Mouse (Mus musculus) CH12.LX (cell line): ENCODE measurements at regions not wholly inside any gene's neighbourhood (a gene's known extent, or its start where the extent isn't known, plus 50 kb on each side); places are given as distances from the start of the nearest gene placed in this dataset.

ENCODE experiments used
- DNase-seq: peaks from one replicate; pipeline ENCODE4 v3.0.0-alpha.2; 2013; ENCODE audit errors: extremely low read depth
- H3K27ac ChIP-seq: 2 replicates; pipeline ENCODE4 v1.5.1; 2012; ENCODE audit warnings: low read depth, mild to moderate bottlenecking, control low read depth, moderate library complexity; ENCODE audit not compliant: insufficient read depth
- H3K27me3 ChIP-seq: replicated peaks from 2 replicates; pipeline ENCODE3; 2012; ENCODE audit warnings: inconsistent platforms
- H3K36me3 ChIP-seq, 2 experiments: replicated peaks in 1 of 2; 2 replicates each; pipeline versions ENCODE3 to v1.6.1; 2012; ENCODE audit warnings: inconsistent platforms in 1 of 2, low read length in 1 of 2, mild to moderate bottlenecking in 1 of 2, mixed read lengths in 1 of 2, moderate library complexity in 1 of 2; ENCODE audit not compliant: control insufficient read depth in 1 of 2, insufficient read depth in 1 of 2
- H3K4me1 ChIP-seq, 2 experiments: 2 replicates each; pipeline ENCODE4 v1.6.1; 2012; ENCODE audit warnings: inconsistent platforms in 1 of 2, moderate library complexity in 1 of 2; ENCODE audit not compliant: insufficient read depth in 2 of 2, control insufficient read depth in 1 of 2
- H3K4me2 ChIP-seq: 2 replicates; pipeline ENCODE4 v1.6.1; 2012; ENCODE audit warnings: low read depth, mild to moderate bottlenecking, control low read depth; ENCODE audit not compliant: poor library complexity, insufficient read depth, severe bottlenecking
- H3K4me3 ChIP-seq, 3 experiments: fragments of 150-350 bp in 1 of 3; sonication (generic) in 1 of 3; replicated peaks in 1 of 3; 2 replicates each; pipeline versions ENCODE3 to v1.5.1; 2011 to 2012; ENCODE audit warnings: low read depth in 2 of 3, low read length in 2 of 3, mild to moderate bottlenecking in 2 of 3, moderate library complexity in 2 of 3, control low read depth in 1 of 3, improper control_type of control experiment in 1 of 3, inconsistent platforms in 1 of 3, mixed read lengths in 1 of 3; ENCODE audit not compliant: poor library complexity in 1 of 3
- H3K79me2 ChIP-seq: replicated peaks from 2 replicates; pipeline ENCODE4 v1.6.1; 2012; ENCODE audit warnings: mild to moderate bottlenecking, moderate library complexity; ENCODE audit not compliant: control insufficient read depth, poor library complexity, insufficient read depth, severe bottlenecking; ENCODE audit errors: extremely low read depth
- H3K9ac ChIP-seq: 2 replicates; pipeline ENCODE4 v1.6.1; 2012; ENCODE audit warnings: low read depth, mild to moderate bottlenecking, control low read depth, moderate library complexity; ENCODE audit not compliant: insufficient read depth
- H3K9me3 ChIP-seq: replicated peaks from 2 replicates; pipeline ENCODE3; 2012; ENCODE audit warnings: low read length, inconsistent platforms, mixed read lengths
- CHD1 ChIP-seq: IDR thresholded peaks from 2 replicates; pipeline ENCODE4 v1.6.1; 2012; ENCODE audit warnings: low read depth, low read length, improper control_type of control experiment, inconsistent platforms
- CTCF ChIP-seq, 2 experiments: IDR thresholded peaks in 1 of 2; conservative IDR thresholded peaks in 1 of 2; 2 replicates each; pipeline ENCODE4 v1.5.1; 2011 to 2012; ENCODE audit warnings: low read depth in 2 of 2, low read length in 2 of 2, improper control_type of control experiment in 1 of 2, inconsistent platforms in 1 of 2, mild to moderate bottlenecking in 1 of 2, moderate library complexity in 1 of 2
- EP300 ChIP-seq: IDR thresholded peaks from 2 replicates; pipeline ENCODE4 v1.6.1; 2011; ENCODE audit warnings: low read length, improper control_type of control experiment
- HCFC1 ChIP-seq: IDR thresholded peaks from 2 replicates; pipeline ENCODE4 v1.6.1; 2012; ENCODE audit warnings: low read depth, mild to moderate bottlenecking, inconsistent platforms, low read length, improper control_type of control experiment
- JUN ChIP-seq: IDR thresholded peaks from 2 replicates; pipeline ENCODE4 v1.6.1; 2011; ENCODE audit warnings: low read depth, mild to moderate bottlenecking, low read length, improper control_type of control experiment, moderate library complexity; ENCODE audit not compliant: insufficient read depth
- JUND ChIP-seq: conservative IDR thresholded peaks from 2 replicates; pipeline ENCODE4 v1.6.1; 2011; ENCODE audit warnings: low read depth, low read length, improper control_type of control experiment
- KAT2A ChIP-seq: IDR thresholded peaks from 2 replicates; pipeline ENCODE4 v1.6.1; 2012; ENCODE audit warnings: low read length, improper control_type of control experiment, inconsistent platforms; ENCODE audit not compliant: insufficient replicate concordance
- MAFK ChIP-seq: IDR thresholded peaks from 2 replicates; pipeline ENCODE4 v1.6.1; 2011; ENCODE audit warnings: low read length, improper control_type of control experiment; ENCODE audit not compliant: insufficient replicate concordance
- MAX ChIP-seq: IDR thresholded peaks from 2 replicates; pipeline ENCODE4 v1.6.1; 2011; ENCODE audit warnings: low read length, improper control_type of control experiment
- MAZ ChIP-seq: IDR thresholded peaks from 2 replicates; pipeline ENCODE4 v1.6.1; 2012; ENCODE audit warnings: low read depth, mild to moderate bottlenecking, inconsistent platforms, low read length, improper control_type of control experiment, moderate library complexity
- MEF2A ChIP-seq: IDR thresholded peaks from 2 replicates; pipeline ENCODE4 v1.6.1; 2014; ENCODE audit warnings: low read depth, mild to moderate bottlenecking, inconsistent platforms, low read length, improper control_type of control experiment, borderline replicate concordance
- MYC ChIP-seq: IDR thresholded peaks from 2 replicates; pipeline ENCODE4 v1.6.1; 2011; ENCODE audit warnings: low read depth, mild to moderate bottlenecking, improper control_type of control experiment, low read length
- POLR2AphosphoS2 ChIP-seq: IDR thresholded peaks from 2 replicates; pipeline ENCODE4 v1.6.1; 2011; ENCODE audit warnings: low read depth, low read length, improper control_type of control experiment
- RAD21 ChIP-seq: IDR thresholded peaks from 2 replicates; pipeline ENCODE4 v1.6.1; 2011; ENCODE audit warnings: low read depth, mild to moderate bottlenecking, low read length, improper control_type of control experiment, moderate library complexity
- TCF12 ChIP-seq: IDR thresholded peaks from 2 replicates; pipeline ENCODE4 v1.6.1; 2014; ENCODE audit warnings: low read depth, mild to moderate bottlenecking, inconsistent platforms, low read length, improper control_type of control experiment
- USF1 ChIP-seq: IDR thresholded peaks from 2 replicates; pipeline ENCODE4 v1.6.1; 2014; ENCODE audit warnings: low read depth, mild to moderate bottlenecking, inconsistent platforms, low read length, improper control_type of control experiment
- USF2 ChIP-seq: conservative IDR thresholded peaks from 2 replicates; pipeline ENCODE4 v1.6.1; 2011; ENCODE audit warnings: low read depth, low read length, improper control_type of control experiment
- ZMIZ1 ChIP-seq: IDR thresholded peaks from 2 replicates; pipeline ENCODE4 v1.6.1; 2012; ENCODE audit warnings: low read depth, mild to moderate bottlenecking, inconsistent platforms, low read length, improper control_type of control experiment
- dilution Hi-C: fragments of 300-500 bp; cut with MboI; formaldehyde crosslinking; loops from 2 replicates; pipeline ENCODE4 v1.14.3; 2020; ENCODE audit warnings: low sequenced_read_pairs; ENCODE audit not compliant: extremely low pct_unique_long_range_greater_than_20kb, extremely low pct_ligation_motif_present
- in situ Hi-C: fragments of 300-500 bp; cut with MboI; formaldehyde crosslinking; loops from 3 replicates; pipeline ENCODE4 v1.14.3; 2019; ENCODE audit warnings: low sequenced_read_pairs, low pct_ligation_motif_present, low pct_unique_long_range_greater_than_20kb, mixed read lengths

- H3K4me3 ChIP-seq = no peak overlapping the region
- peaks cover 0 to 30% of the 10 kb centered on the region in 2 experiments; a peak in 2 of 4 replicates for H3K4me1 ChIP-seq
- no peak overlapping the region for H3K27ac ChIP-seq
- no peaks in the 10 kb centered on the region for H3K27me3 ChIP-seq
- no peak for TF ChIP-seq CHD1
- no peak overlapping the region for H3K4me2 ChIP-seq
- in situ Hi-C loops = no loop called here
- H3K36me3 ChIP-seq = no peaks in the 10 kb centered on the region
- H3K9ac ChIP-seq = no peak overlapping the region
- H3K9me3 ChIP-seq = no peaks in the 10 kb centered on the region
- no peaks in the 10 kb centered on the region for H3K79me2 ChIP-seq
- dilution Hi-C loops = no loop called here
- DNase-seq = no peak
Observed at GRCm38 (mm10) chr1:189499141-189499540, 97.1 kb upstream of the Kcnk2 start.

- Histone ChIP-seq H3K4me3 (no peak overlapping the region), H3K4me2 (no peak overlapping the region), H3K27me3 (no peaks in the 10 kb centered on the region), H3K36me3 (no peaks in the 10 kb centered on the region), H3K4me1 (peaks cover 0 to 31% of the 10 kb centered on the region in 2 experiments; a peak in 2 of 4 replicates), H3K9ac (no peak overlapping the region), H3K79me2 (no peaks in the 10 kb centered on the region), H3K27ac (no peak overlapping the region), H3K9me3 (no peaks in the 10 kb centered on the region)
- TF ChIP-seq CHD1 = no peak
- TF ChIP-seq TCF12 = no peak
- no peak for TF ChIP-seq JUN
- no peak for TF ChIP-seq EP300
- TF ChIP-seq USF2 = no peak
- TF ChIP-seq MAX = no peak
- TF ChIP-seq MYC = no peak
- TF ChIP-seq KAT2A = no peak
- no peak for TF ChIP-seq HCFC1
- no peak for TF ChIP-seq MAFK
- TF ChIP-seq MEF2A = no peak
- TF ChIP-seq RAD21 = no peak
- TF ChIP-seq CTCF (conservative IDR thresholded peaks at IDR 0.05 in 1 of 2, IDR thresholded peaks at IDR 0.05 in 1 of 2; ENCODE audit: low read depth in 2 of 2, low read length in 2 of 2) = no peak
- no peak for TF ChIP-seq ZMIZ1
- TF ChIP-seq MAZ = no peak
- TF ChIP-seq POLR2AphosphoS2 = no peak
- TF ChIP-seq JUND = no peak
- TF ChIP-seq USF1 = no peak
- DNase-seq = no peak
- dilution Hi-C loops (no loop called here), in situ Hi-C loops (no loop called here)
Observed at GRCm38 (mm10) chr1:189497031-189497430, 95.0 kb upstream of the Kcnk2 start.
